12 mouse cellular contexts compared by ENCODE assay signal in genomic region chr12:77085244-77085643, GRCm38 (mm10).
A peak's percentile ranks its signal among the peaks of the same experiment; 100 is the strongest.
DNase-seq lines count a peak whose midpoint lies in the region; ATAC-seq and TF ChIP-seq lines count a peak whose summit lies in the region.
"Had no signal": no experiment of that assay in that cellular context is flagged by ENCODE, and none has a peak within 500 bp of the region (broad histone marks: within the 10 kb centered on the region; RNA-seq: fewer than 3 reads in every experiment).

No protein-coding gene starts in this region.

- H3K4me3 ChIP-seq in thymus, adult 2 months (ENCODE audit: control insufficient read depth, insufficient read depth, low read length): no peak overlapping the region
- H3K4me3 ChIP-seq in liver, embryonic 13.5 days (replicated peaks): no peak overlapping the region
- no peak overlapping the region for H3K4me3 ChIP-seq in stomach, embryonic 16.5 days (replicated peaks; ENCODE audit: low read length)
- H3K4me3 ChIP-seq in heart, adult 2 months: no peak overlapping the region
- H3K4me3 ChIP-seq: hindbrain, embryonic 15.5 days had no signal

- no peak for TF ChIP-seq CTCF in thymus, adult 2 months (IDR thresholded peaks at IDR 0.05; ENCODE audit: borderline replicate concordance, control insufficient read depth, extremely low read depth, insufficient read depth, low read length, poor library complexity)
- no peak for TF ChIP-seq CTCF in heart, adult 2 months (IDR thresholded peaks at IDR 0.05)

- no peak overlapping the region for H3K4me2 ChIP-seq in liver, embryonic 13.5 days
- H3K4me2 ChIP-seq in stomach, embryonic 16.5 days (ENCODE audit: low read depth, low read length): no peak overlapping the region
- H3K4me2 ChIP-seq: heart, embryonic 11.5 days; hindbrain, embryonic 15.5 days had no signal

- TF ChIP-seq POLR2A in thymus, adult 2 months (IDR thresholded peaks at IDR 0.05; ENCODE audit: control insufficient read depth, extremely low read depth, insufficient read depth, low read length, poor library complexity): no peak
- no peak for TF ChIP-seq POLR2A in heart, adult 2 months (IDR thresholded peaks at IDR 0.05; ENCODE audit: insufficient read depth, low read depth, low read length)

- no peaks in the 10 kb centered on the region for H3K9me3 ChIP-seq in liver, embryonic 13.5 days (replicated peaks)
- no peaks in the 10 kb centered on the region for H3K9me3 ChIP-seq in stomach, embryonic 16.5 days (replicated peaks; ENCODE audit: control insufficient read depth, low read length)
- H3K9me3 ChIP-seq: hindbrain, embryonic 15.5 days had no signal

- TF ChIP-seq EP300 in heart, adult 2 months (IDR thresholded peaks at IDR 0.05; ENCODE audit: insufficient read depth, low read depth, low read length): no peak

- no peak overlapping the region for H3K9ac ChIP-seq in liver, embryonic 13.5 days
- no peak overlapping the region for H3K9ac ChIP-seq in stomach, embryonic 16.5 days (ENCODE audit: low read length)
- no peak overlapping the region for H3K9ac ChIP-seq in heart, adult 2 months (ENCODE audit: low read depth, low read length)
- H3K9ac ChIP-seq: hindbrain, embryonic 15.5 days had no signal

- WGBS in thymus, adult 2 months: 30% methylated on average over 7 of the region's 7 CpGs
- 35% methylated on average over 7 of the region's 7 CpGs for WGBS in liver, embryonic 13.5 days (ENCODE audit: insufficient replicate concordance)
- 72% methylated on average over 7 of the region's 7 CpGs for WGBS in stomach, embryonic 16.5 days
- 51% methylated on average over 7 of the region's 7 CpGs for WGBS in heart, adult 2 months

- intact Hi-C loops in heart, adult 2 months (cut with DNase I): no loop called here

- no peak overlapping the region for H3K27ac ChIP-seq in thymus, adult 2 months (ENCODE audit: control insufficient read depth, insufficient read depth, low read length)
- H3K27ac ChIP-seq in liver, embryonic 13.5 days: peak overlapping the region; percentile 56
- H3K27ac ChIP-seq in stomach, embryonic 16.5 days (ENCODE audit: low read length): peak overlapping the region; percentile 22; the same call in 1 of the 2 replicates
- H3K27ac ChIP-seq in heart, adult 2 months: no peak overlapping the region
- H3K27ac ChIP-seq: hindbrain, embryonic 15.5 days had no signal

- H3K36me3 ChIP-seq in thymus, adult 2 months (ENCODE audit: control insufficient read depth, insufficient read depth, low read length): no peaks in the 10 kb centered on the region
- no peaks in the 10 kb centered on the region for H3K36me3 ChIP-seq in liver, embryonic 13.5 days
- H3K36me3 ChIP-seq in stomach, embryonic 16.5 days (ENCODE audit: control insufficient read depth, insufficient read depth, low read length): no peaks in the 10 kb centered on the region
- no peaks in the 10 kb centered on the region for H3K36me3 ChIP-seq in heart, adult 2 months (ENCODE audit: control insufficient read depth, insufficient read depth, low read length)
- H3K36me3 ChIP-seq: hindbrain, embryonic 15.5 days had no signal

- H3K27me3 ChIP-seq in thymus, adult 2 months (ENCODE audit: control insufficient read depth, insufficient read depth, low read length): no peaks in the 10 kb centered on the region
- H3K27me3 ChIP-seq in liver, embryonic 13.5 days: no peaks in the 10 kb centered on the region
- no peaks in the 10 kb centered on the region for H3K27me3 ChIP-seq in stomach, embryonic 16.5 days (ENCODE audit: control insufficient read depth, insufficient read depth, low read length)
- no peaks in the 10 kb centered on the region for H3K27me3 ChIP-seq in heart, adult 2 months (ENCODE audit: control insufficient read depth, insufficient read depth, low read length)
- H3K27me3 ChIP-seq: hindbrain, embryonic 15.5 days had no signal

- H3K4me1 ChIP-seq in thymus, adult 2 months (replicated peaks; ENCODE audit: control insufficient read depth, insufficient read depth, low read length): no peaks in the 10 kb centered on the region
- peaks cover 53% of the 10 kb centered on the region for H3K4me1 ChIP-seq in liver, embryonic 13.5 days (replicated peaks)
- no peaks in the 10 kb centered on the region for H3K4me1 ChIP-seq in stomach, embryonic 16.5 days (ENCODE audit: control insufficient read depth, insufficient read depth, low read length)
- no peaks in the 10 kb centered on the region for H3K4me1 ChIP-seq in heart, adult 2 months (ENCODE audit: control insufficient read depth, insufficient read depth, low read length)
- H3K4me1 ChIP-seq: hindbrain, embryonic 15.5 days had no signal

- ATAC-seq in common myeloid progenitor, adult 5-6 weeks (replicated peaks; ENCODE audit: low read depth, poor library complexity, severe bottlenecking): peak; percentile 88
- ATAC-seq in liver, embryonic 13.5 days (ENCODE audit: low read depth): no peak
- no peak for ATAC-seq in stomach, embryonic 16.5 days (ENCODE audit: insufficient read depth, low FRiP score)

- H3K79me2 ChIP-seq in heart, adult 2 months (replicated peaks; ENCODE audit: control insufficient read depth, insufficient read depth, low read length): no peaks in the 10 kb centered on the region

- DNase-seq in thymus, adult 2 months: peak; percentile 20
- no peak for DNase-seq in thymus, postnatal 4 days
- no peak for DNase-seq in liver, embryonic 13.5 days
- no peak for DNase-seq in heart, adult 2 months
- no peak for DNase-seq in gastrocnemius, adult 8-10 months (ENCODE audit: low spot score in 2 of 2)
- no peak for DNase-seq in cerebellum, postnatal 25 days
- DNase-seq: kidney, postnatal 14 days; retina, postnatal 1 day had no signal

Comparison
In these comparisons a context has a peak if more than half of its experiments do, and no peak if none do; other contexts are left out.
1. H3K27ac ChIP-seq: peak in liver, embryonic 13.5 days (single experiment) and stomach, embryonic 16.5 days (single experiment); none in thymus, adult 2 months (single experiment) and heart, adult 2 months (single experiment).